Mouse (Mus musculus) CD4-positive, CD25-positive, alpha-beta regulatory T cell, adult 2 months (primary cell): ENCODE results near the gene Zdhhc5.
A peak's percentile ranks its signal among the peaks of the same experiment; 100 is the strongest.
"Not testable (repeated sequence)": the region's sequence is repeated elsewhere in the genome, so short reads cannot be mapped to it uniquely, and the experiment has no call there.

ENCODE experiments used
- DNase-seq: peaks from one replicate; pipeline ENCODE4 v3.0.0-alpha.2; 2012; ENCODE audit warnings: low read depth, low spot score

Gene Zdhhc5

GRCm38 (mm10) chr2:84734919-84735318 lies 19.9 kb upstream of the Zdhhc5 start:
- DNase-seq, result no peak

- no peak for DNase-seq
These were observed 19.4 kb upstream of the Zdhhc5 start for GRCm38 (mm10) chr2:84734351-84734864.

- DNase-seq, result peak; percentile 79
These were observed 18.8 kb upstream of the Zdhhc5 start, which contains the start of gene Ypel4 for GRCm38 (mm10) chr2:84733579-84734300. Ypel4 (plus strand) TSS chr2:84734058.

- DNase-seq, result no peak
These were observed 17.4 kb upstream of the Zdhhc5 start for GRCm38 (mm10) chr2:84732394-84732793.

GRCm38 (mm10) chr2:84731206-84731605 lies 16.2 kb upstream of the Zdhhc5 start:
- DNase-seq, result no peak

- not testable (repeated sequence) for DNase-seq
These were observed 13.2 kb upstream of the Zdhhc5 start for GRCm38 (mm10) chr2:84728191-84728590.

- peak; percentile 97 for DNase-seq
These were observed 12.3 kb upstream of the Zdhhc5 start, which contains the start of gene Clp1 for GRCm38 (mm10) chr2:84727172-84727858. Clp1 (minus strand) TSS chr2:84727350.

GRCm38 (mm10) chr2:84726716-84727115 lies 11.7 kb upstream of the Zdhhc5 start:
- DNase-seq, result no peak

- DNase-seq, result no peak
These were observed 10.8 kb upstream of the Zdhhc5 start for GRCm38 (mm10) chr2:84725770-84726169.

GRCm38 (mm10) chr2:84723856-84724255 lies 8.9 kb upstream of the Zdhhc5 start:
- DNase-seq, result no peak

- no peak for DNase-seq
These were observed 6.2 kb upstream of the Zdhhc5 start for GRCm38 (mm10) chr2:84721182-84721581.

- no peak for DNase-seq
These were observed 5.7 kb upstream of the Zdhhc5 start for GRCm38 (mm10) chr2:84720718-84721117.

- no peak for DNase-seq
These were observed 2.4 kb upstream of the Zdhhc5 start for GRCm38 (mm10) chr2:84717357-84717756.

- peak; percentile 17 for DNase-seq
These were observed 1.7 kb upstream of the Zdhhc5 start for GRCm38 (mm10) chr2:84716423-84717355.

- DNase-seq, result peak; percentile 95
These were observed 782 bp upstream of the Zdhhc5 start for GRCm38 (mm10) chr2:84715562-84716361.

GRCm38 (mm10) chr2:84714422-84714810 lies 564 bp downstream of the Zdhhc5 start:
- DNase-seq, result no peak

GRCm38 (mm10) chr2:84711898-84712297 lies 3.1 kb downstream of the Zdhhc5 start:
- no peak for DNase-seq

GRCm38 (mm10) chr2:84707523-84707922 lies 7.5 kb downstream of the Zdhhc5 start:
- DNase-seq, result no peak

- no peak for DNase-seq
These were observed 9.7 kb downstream of the Zdhhc5 start for GRCm38 (mm10) chr2:84705295-84705694.

GRCm38 (mm10) chr2:84704329-84704728 lies 10.7 kb downstream of the Zdhhc5 start:
- DNase-seq, result no peak

GRCm38 (mm10) chr2:84703497-84703896 lies 11.5 kb downstream of the Zdhhc5 start:
- DNase-seq, result no peak
